Mouse (Mus musculus) neural tube, embryonic 15.5 days (tissue): Measurements from ENCODE around the gene Syn3. TPM values are rescaled to one million over a fixed set of nuclear protein-coding genes. Genes with fewer than 3 reads are reported as not detected.

Source experiments
- ATAC-seq: fragments of 200-750 bp; cut with Nextera tagmentation; 2 replicates; pipeline ENCODE4 v1.8.0; 2017; ENCODE audit warnings: mild to moderate bottlenecking, moderate TSS enrichment, moderate library complexity; ENCODE audit not compliant: low FRiP score
- H3K27ac ChIP-seq: fragments of 300-500 bp; sonication (generic); replicated peaks from 2 replicates; pipeline ENCODE4 v1.5.1; 2015; ENCODE audit warnings: mild to moderate bottlenecking, inconsistent platforms
- H3K27me3 ChIP-seq: fragments of 300-500 bp; sonication (generic); replicated peaks from 2 replicates; pipeline ENCODE4 v1.6.1; 2015; ENCODE audit warnings: inconsistent platforms
- H3K36me3 ChIP-seq: fragments of 300-500 bp; sonication (generic); 2 replicates; pipeline ENCODE4 v1.6.1; 2015; ENCODE audit warnings: inconsistent platforms
- H3K4me1 ChIP-seq: fragments of 300-500 bp; sonication (generic); 2 replicates; pipeline ENCODE4 v1.6.1; 2015; ENCODE audit warnings: inconsistent platforms
- H3K4me2 ChIP-seq: fragments of 300-500 bp; sonication (generic); 2 replicates; pipeline ENCODE4 v1.6.1; 2015; ENCODE audit warnings: inconsistent platforms, mild to moderate bottlenecking, moderate library complexity
- H3K4me3 ChIP-seq: fragments of 300-500 bp; sonication (generic); replicated peaks from 2 replicates; pipeline ENCODE4 v1.5.1; 2015; ENCODE audit warnings: mild to moderate bottlenecking, inconsistent platforms
- H3K9ac ChIP-seq: fragments of 300-500 bp; sonication (generic); replicated peaks from 2 replicates; pipeline ENCODE4 v1.6.1; 2015; ENCODE audit warnings: mild to moderate bottlenecking, inconsistent platforms
- H3K9me3 ChIP-seq: fragments of 300-500 bp; sonication (generic); replicated peaks from 2 replicates; pipeline ENCODE4 v1.6.1; 2016; ENCODE audit warnings: inconsistent platforms
- WGBS: fragments of 180-500 bp; shearing (Covaris S2); methylation state at CpG from one replicate; pipeline ENCODE4 v1.1.7; 2015; ENCODE audit warnings: mixed read lengths; 5-methylcytosine and 5-hydroxymethylcytosine counted together
- polyA plus RNA-seq: library from polyadenylated mRNA; unstranded; fragments of >200 nt; fragmentation: Nextera tagmentation; extraction: Ambion mirVana; gene quantifications from 2 replicates; pipeline ENCODE4 v1.2.1, GENCODE M21; 2015

Syn3 gene
- polyA plus RNA-seq, 1 experiment from 2014 or later = 29.0 TPM

- no peak overlapping the region for H3K27ac ChIP-seq
- no peaks in the 10 kb centered on the region for H3K4me1 ChIP-seq
- H3K9ac ChIP-seq = no peak overlapping the region
- H3K4me3 ChIP-seq = no peak overlapping the region
- H3K36me3 ChIP-seq = 0 out of 2 replicates have a peak, but pooled peaks cover 2% of the 10 kb centered on the region
- no peaks in the 10 kb centered on the region for H3K27me3 ChIP-seq
- WGBS = 76% methylated on average over 2 of the region's 2 CpGs
- no peaks in the 10 kb centered on the region for H3K9me3 ChIP-seq
- ATAC-seq = no peak
- no peak overlapping the region for H3K4me2 ChIP-seq
These were observed 100.4 kb downstream of the Syn3 start for GRCm38 (mm10) chr10:86398347-86398720.

- WGBS = 81% methylated on average over 4 of the region's 4 CpGs
- H3K4me1 ChIP-seq = no peaks in the 10 kb centered on the region
- no peaks in the 10 kb centered on the region for H3K9me3 ChIP-seq
- H3K36me3 ChIP-seq = 0 out of 2 replicates have a peak, but pooled peaks cover 2% of the 10 kb centered on the region
- H3K4me2 ChIP-seq = no peak overlapping the region
- H3K27ac ChIP-seq = no peak overlapping the region
- no peak overlapping the region for H3K4me3 ChIP-seq
- no peaks in the 10 kb centered on the region for H3K27me3 ChIP-seq
- no peak for ATAC-seq
- no peak overlapping the region for H3K9ac ChIP-seq
These were observed 100.9 kb downstream of the Syn3 start for GRCm38 (mm10) chr10:86397577-86398346.

DNA sequence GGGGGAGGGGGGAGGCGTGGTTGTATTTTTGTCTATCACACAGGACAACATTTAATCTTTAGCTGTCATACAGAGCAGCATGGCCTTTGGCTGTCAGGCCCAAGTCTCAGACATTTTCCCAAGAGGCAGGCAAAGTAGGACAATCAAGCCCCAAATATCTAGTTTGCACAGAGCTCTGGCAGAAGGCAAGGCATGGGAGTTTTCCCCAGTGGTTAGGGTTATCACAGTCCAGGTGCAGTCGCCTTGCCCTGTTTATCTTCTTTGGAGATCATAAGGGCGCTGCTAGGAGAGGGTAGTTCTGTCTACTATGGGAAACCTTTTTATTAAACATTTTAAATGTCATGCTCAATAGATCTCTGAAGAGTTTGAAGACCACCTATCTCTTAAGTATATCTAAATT lies 106.3 kb downstream of the Syn3 start:
- Histone ChIP-seq H3K27ac (no peak overlapping the region), H3K36me3 (0 out of 2 replicates have a peak, but pooled peaks cover 2% of the 10 kb centered on the region), H3K9ac (no peak overlapping the region), H3K27me3 (no peaks in the 10 kb centered on the region), H3K9me3 (no peaks in the 10 kb centered on the region), H3K4me1 (peaks cover 15% of the 10 kb centered on the region; the same call in 1 of the 2 replicates), H3K4me3 (no peak overlapping the region), H3K4me2 (no peak overlapping the region)
- no peak for ATAC-seq
- WGBS = 95% methylated on average over 3 of the region's 3 CpGs

- ATAC-seq = no peak
- WGBS = 27% methylated on average over 2 of the region's 2 CpGs
- H3K27ac ChIP-seq = no peak overlapping the region
These were observed 108.8 kb downstream of the Syn3 start for GRCm38 (mm10) chr10:86389913-86390312.

GRCm38 (mm10) chr10:86389357-86389756 lies 109.3 kb downstream of the Syn3 start:
- Histone ChIP-seq H3K9ac (no peak overlapping the region), H3K4me2 (no peak overlapping the region), H3K4me3 (no peak overlapping the region), H3K27ac (no peak overlapping the region), H3K27me3 (no peaks in the 10 kb centered on the region), H3K9me3 (no peaks in the 10 kb centered on the region), H3K36me3 (no peaks in the 10 kb centered on the region), H3K4me1 (peaks cover 15% of the 10 kb centered on the region; the same call in 1 of the 2 replicates)
- ATAC-seq = no peak
- WGBS = 83% methylated on average over 3 of the region's 3 CpGs

More at GRCm38 (mm10) chr10:86389913-86390312, 108.8 kb downstream of the Syn3 start:
- H3K9ac ChIP-seq = no peak overlapping the region
- H3K4me3 ChIP-seq = no peak overlapping the region
- peaks cover 15% of the 10 kb centered on the region; the same call in 1 of the 2 replicates for H3K4me1 ChIP-seq
- no peaks in the 10 kb centered on the region for H3K27me3 ChIP-seq
- no peak overlapping the region for H3K4me2 ChIP-seq
- H3K36me3 ChIP-seq = 0 out of 2 replicates have a peak, but pooled peaks cover 2% of the 10 kb centered on the region
- no peaks in the 10 kb centered on the region for H3K9me3 ChIP-seq

GRCm38 (mm10) chr10:86388803-86389202 lies 109.9 kb downstream of the Syn3 start:
- peaks cover 15% of the 10 kb centered on the region; the same call in 1 of the 2 replicates for H3K4me1 ChIP-seq
- H3K9ac ChIP-seq = no peak overlapping the region
- no peak for ATAC-seq
- H3K36me3 ChIP-seq = no peaks in the 10 kb centered on the region
- H3K9me3 ChIP-seq = no peaks in the 10 kb centered on the region
- WGBS = 51% methylated on average over 6 of the region's 6 CpGs
- H3K27ac ChIP-seq = no peak overlapping the region
- H3K4me2 ChIP-seq = no peak overlapping the region
- no peak overlapping the region for H3K4me3 ChIP-seq
- H3K27me3 ChIP-seq = no peaks in the 10 kb centered on the region

DNA sequence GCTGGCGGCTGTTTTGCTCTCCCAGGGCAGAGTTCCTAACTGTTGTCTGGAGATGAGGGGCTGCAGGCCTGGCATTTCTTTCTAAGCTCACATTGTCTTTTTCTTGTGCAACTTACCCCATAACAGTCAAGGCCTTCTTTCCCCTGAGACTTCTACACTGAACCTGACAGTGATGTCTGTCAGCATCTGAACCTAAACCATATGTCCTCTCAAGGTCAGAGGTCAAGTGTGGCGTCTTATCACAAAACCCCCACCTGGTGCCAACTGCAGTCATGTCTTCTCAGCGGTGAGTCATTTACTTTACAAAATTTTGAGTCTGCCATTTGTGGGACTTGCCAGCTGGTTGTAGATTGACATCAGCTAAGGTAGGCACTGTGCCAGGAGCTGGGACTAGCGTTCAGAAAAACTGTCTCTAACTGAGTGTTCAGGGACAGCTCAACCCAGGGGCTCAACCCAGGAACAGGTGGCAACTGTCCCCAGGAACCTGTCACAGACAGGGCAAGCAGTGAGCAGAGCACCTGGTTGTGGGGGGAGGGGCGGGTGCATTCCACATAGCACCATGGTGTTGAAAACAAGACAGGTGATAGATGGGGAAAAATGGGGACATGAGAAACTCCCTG lies 110.8 kb downstream of the Syn3 start:
- Histone ChIP-seq H3K4me2 (no peak overlapping the region), H3K27ac (no peak overlapping the region), H3K9me3 (no peaks in the 10 kb centered on the region), H3K4me1 (peaks cover 15% of the 10 kb centered on the region; the same call in 1 of the 2 replicates), H3K27me3 (no peaks in the 10 kb centered on the region), H3K9ac (no peak overlapping the region), H3K4me3 (no peak overlapping the region), H3K36me3 (no peaks in the 10 kb centered on the region)
- ATAC-seq = no peak
- WGBS = 81% methylated on average over 5 of the region's 5 CpGs

DNA sequence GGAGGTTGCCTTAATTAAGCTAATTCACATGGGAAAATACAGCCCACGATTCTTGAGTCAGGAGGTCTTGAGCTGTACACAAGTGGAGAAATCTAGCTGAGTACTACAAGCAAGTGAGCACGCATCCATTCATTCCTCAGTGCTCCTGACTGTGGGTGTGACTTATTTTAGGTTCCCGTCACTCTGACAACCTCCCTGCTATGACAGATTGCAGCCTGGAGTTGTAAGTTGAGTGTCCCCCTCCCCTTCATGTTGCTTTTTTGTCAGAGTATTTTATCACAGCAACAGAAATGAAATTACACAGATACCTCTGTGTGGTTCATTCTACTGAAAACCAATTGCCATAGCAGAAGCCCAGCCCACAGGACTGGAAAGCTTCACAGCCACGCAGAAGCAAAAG lies 112.5 kb downstream of the Syn3 start:
- no peaks in the 10 kb centered on the region for H3K27me3 ChIP-seq
- H3K36me3 ChIP-seq = no peaks in the 10 kb centered on the region
- peaks cover 15% of the 10 kb centered on the region; the same call in 1 of the 2 replicates for H3K4me1 ChIP-seq
- H3K9me3 ChIP-seq = no peaks in the 10 kb centered on the region
- H3K4me3 ChIP-seq = no peak overlapping the region
- 82% methylated on average over 4 of the region's 4 CpGs for WGBS
- H3K9ac ChIP-seq = no peak overlapping the region
- ATAC-seq = no peak
- H3K27ac ChIP-seq = no peak overlapping the region
- no peak overlapping the region for H3K4me2 ChIP-seq

GRCm38 (mm10) chr10:86385656-86386055 lies 113.0 kb downstream of the Syn3 start:
- Histone ChIP-seq H3K4me2 (no peak overlapping the region), H3K27me3 (no peaks in the 10 kb centered on the region), H3K4me3 (no peak overlapping the region), H3K27ac (no peak overlapping the region), H3K4me1 (peaks cover 15% of the 10 kb centered on the region; the same call in 1 of the 2 replicates), H3K9ac (no peak overlapping the region), H3K9me3 (no peaks in the 10 kb centered on the region), H3K36me3 (no peaks in the 10 kb centered on the region)
- no peak for ATAC-seq
- 78% methylated on average over 4 of the region's 4 CpGs for WGBS

GRCm38 (mm10) chr10:86384655-86385054 lies 114.0 kb downstream of the Syn3 start:
- Histone ChIP-seq H3K9ac (no peak overlapping the region), H3K9me3 (no peaks in the 10 kb centered on the region), H3K4me1 (peaks cover 9% of the 10 kb centered on the region; the same call in 1 of the 2 replicates), H3K27me3 (no peaks in the 10 kb centered on the region), H3K36me3 (no peaks in the 10 kb centered on the region), H3K4me2 (no peak overlapping the region), H3K4me3 (no peak overlapping the region), H3K27ac (no peak overlapping the region)
- no peak for ATAC-seq
- 81% methylated on average over 2 of the region's 2 CpGs for WGBS

- Histone ChIP-seq H3K4me2 (no peak overlapping the region), H3K9me3 (no peaks in the 10 kb centered on the region), H3K4me3 (no peak overlapping the region), H3K27ac (no peak overlapping the region), H3K36me3 (no peaks in the 10 kb centered on the region), H3K27me3 (no peaks in the 10 kb centered on the region), H3K9ac (no peak overlapping the region), H3K4me1 (peaks cover 1% of the 10 kb centered on the region; the same call in 1 of the 2 replicates)
- WGBS = 34% methylated on average over 2 of the region's 2 CpGs
- no peak for ATAC-seq
These were observed 116.8 kb downstream of the Syn3 start for GRCm38 (mm10) chr10:86381922-86382260.
